Mouse (Mus musculus) thymus, postnatal 14 days (tissue): ENCODE measurements around the gene Timd2.
A peak's percentile ranks its signal among the peaks of the same experiment; 100 is the strongest.
"Not testable (repeated sequence)": the region's sequence is repeated elsewhere in the genome, so short reads cannot be mapped to it uniquely, and the experiment has no call there.

Experiments
- DNase-seq: peaks from one replicate; pipeline ENCODE4 v3.0.0; 2021

Timd2 gene

GRCm38 (mm10) chr11:46663215-46663614 lies 43.6 kb downstream of the Timd2 start:
- DNase-seq = no peak

GRCm38 (mm10) chr11:46652476-46652875 lies 54.4 kb downstream of the Timd2 start:
- DNase-seq = no peak

GRCm38 (mm10) chr11:46649655-46650054 lies 57.2 kb downstream of the Timd2 start:
- DNase-seq = not testable (repeated sequence)

GRCm38 (mm10) chr11:46644824-46645223 lies 62.0 kb downstream of the Timd2 start:
- no peak for DNase-seq

- DNase-seq = no peak
Observed at GRCm38 (mm10) chr11:46636568-46636967, 70.3 kb downstream of the Timd2 start.

GRCm38 (mm10) chr11:46635516-46635915 lies 71.3 kb downstream of the Timd2 start:
- DNase-seq = not testable (repeated sequence)

GRCm38 (mm10) chr11:46631635-46632034 lies 75.2 kb downstream of the Timd2 start:
- peak; percentile 34 for DNase-seq

GRCm38 (mm10) chr11:46629211-46629795 lies 77.6 kb downstream of the Timd2 start, which contains the start of gene Dppa1:
Gene Dppa1 (minus strand): TSS chr11:46629261.
- DNase-seq = no peak

- no peak for DNase-seq
Observed at GRCm38 (mm10) chr11:46620414-46621168, 86.3 kb downstream of the Timd2 start.

GRCm38 (mm10) chr11:46619929-46620328 lies 86.9 kb downstream of the Timd2 start:
- no peak for DNase-seq
